Mouse (Mus musculus) liver, embryonic 14.5 days (tissue): Measurements from ENCODE around the gene Nrxn1.

Experiments used
- CTCF ChIP-seq: IDR thresholded peaks from 2 replicates; pipeline ENCODE4 v1.5.1; 2016; ENCODE audit warnings: antibody characterized with exemption, low read depth, control low read depth
- EP300 ChIP-seq: IDR thresholded peaks from 2 replicates; pipeline ENCODE4 v1.6.1; 2016; ENCODE audit warnings: antibody characterized with exemption, low read depth

- TF ChIP-seq CTCF (no peak), EP300 (no peak)
Observed at GRCm38 (mm10) chr17:90727124-90727523, 365.7 kb downstream of the Nrxn1 start.
